Mouse (Mus musculus) liver, adult 2 months (tissue): ENCODE data around the gene Ssty2. TPM values are rescaled to one million over a fixed set of nuclear protein-coding genes. Genes with fewer than 3 reads are reported as not detected.
"Not testable (repeated sequence)": the region's sequence is repeated elsewhere in the genome, so short reads cannot be mapped to it uniquely, and the experiment has no call there.

Source experiments
- DNase-seq: peaks from one replicate; pipeline ENCODE4 v3.0.0-alpha.2; 2011; ENCODE audit warnings: low read depth, low spot score; ENCODE audit errors: extremely low read depth
- H3K27ac ChIP-seq: fragments of 200-500 bp; replicated peaks from 2 replicates; pipeline ENCODE4 v1.5.1; 2012; ENCODE audit warnings: low read depth, mild to moderate bottlenecking, control low read depth, inconsistent platforms, low read length; ENCODE audit not compliant: insufficient read depth
- H3K27me3 ChIP-seq: fragments of 200-500 bp; 2 replicates; pipeline ENCODE4 v1.6.1; 2012; ENCODE audit warnings: mild to moderate bottlenecking, moderate library complexity, low read length, inconsistent platforms; ENCODE audit not compliant: control insufficient read depth, insufficient read depth
- H3K36me3 ChIP-seq: fragments of 200-500 bp; 2 replicates; pipeline ENCODE4 v1.6.1; 2012; ENCODE audit warnings: low read length, inconsistent platforms; ENCODE audit not compliant: control insufficient read depth, insufficient read depth
- H3K4me1 ChIP-seq: fragments of 200-500 bp; 2 replicates; pipeline ENCODE4 v1.6.1; 2011; ENCODE audit warnings: low read length; ENCODE audit not compliant: control insufficient read depth, insufficient read depth
- H3K4me3 ChIP-seq: fragments of 200-500 bp; 2 replicates; pipeline ENCODE4 v1.5.1; 2011; ENCODE audit warnings: low read depth, mild to moderate bottlenecking, control low read depth, low read length, moderate library complexity; ENCODE audit not compliant: insufficient read depth
- H3K79me2 ChIP-seq: fragments of 200-500 bp; 2 replicates; pipeline ENCODE4 v1.6.1; 2012; ENCODE audit warnings: inconsistent platforms, mild to moderate bottlenecking, low read length, moderate library complexity; ENCODE audit not compliant: control insufficient read depth, insufficient read depth
- H3K9ac ChIP-seq: fragments of 200-500 bp; 2 replicates; pipeline ENCODE4 v1.6.1; 2012; ENCODE audit warnings: low read depth, mild to moderate bottlenecking, control low read depth, inconsistent platforms, low read length
- WGBS: fragments of 180-500 bp; shearing (Covaris S2); methylation state at CpG from one replicate; pipeline ENCODE4 v1.1.7; 2018; 5-methylcytosine and 5-hydroxymethylcytosine counted together
- polyA plus RNA-seq: library from polyadenylated mRNA; depleted of rRNA; stranded (reverse); fragments of >200 nt; gene quantifications from 2 replicates; pipeline ENCODE4 v1.2.3, GENCODE M21; 2012; rRNA removed
- total RNA-seq: library from RNA; depleted of rRNA; stranded (reverse); fragments of >200 nt; gene quantifications from 2 replicates; pipeline ENCODE4 v1.2.3, GENCODE M21; 2014; rRNA removed

The Ssty2 gene
- total RNA-seq (not detected in 2 replicates), polyA plus RNA-seq (not detected in 2 replicates)

GRCm38 (mm10) chrY:67047972-67048371 is at the start of gene Ssty2:
Ssty2 (minus strand) TSS chrY:67048072.
- not testable (repeated sequence) for H3K9ac ChIP-seq, H3K4me1 ChIP-seq, DNase-seq, H3K36me3 ChIP-seq, H3K79me2 ChIP-seq, H3K4me3 ChIP-seq, H3K27me3 ChIP-seq, H3K27ac ChIP-seq
- WGBS: no CpG with 5 or more reads among the region's 4 CpGs
